Mouse (Mus musculus): Measurements from ENCODE around the gene Eva1c. TPM values are rescaled to one million over a fixed set of nuclear protein-coding genes. Genes with fewer than 3 reads are reported as not detected.

Gene Eva1c
- polyA plus RNA-seq (2014; fragmentation: Illumina TruSeq; extraction: RNeasy Lipid Tissue Mini Kit (QIAGEN cat#74804); ENCODE audit: low read depth, low replicate concordance) = 9.9 TPM

DNA sequence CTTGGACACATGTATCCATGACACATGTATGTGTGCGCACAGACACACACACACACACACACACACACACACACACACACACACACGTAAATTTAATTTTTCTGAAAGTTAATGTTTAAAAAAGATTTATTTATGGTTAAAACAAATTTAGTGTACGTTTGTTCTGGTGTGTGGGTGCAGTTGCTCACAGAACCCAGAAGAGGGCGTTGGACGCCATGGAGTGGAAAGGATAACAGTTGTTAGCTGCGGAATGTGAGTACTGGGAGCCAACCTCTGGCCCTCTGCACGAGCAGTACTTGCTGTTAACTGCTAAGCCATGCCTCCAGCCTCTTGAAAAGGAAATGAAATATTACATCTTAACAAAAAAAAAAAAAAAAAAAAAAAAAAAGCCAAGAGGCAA lies at the start of gene Eva1c:
Gene Eva1c (plus strand): TSS at position 263 of the 400 bp plus-strand sequence.

DNA sequence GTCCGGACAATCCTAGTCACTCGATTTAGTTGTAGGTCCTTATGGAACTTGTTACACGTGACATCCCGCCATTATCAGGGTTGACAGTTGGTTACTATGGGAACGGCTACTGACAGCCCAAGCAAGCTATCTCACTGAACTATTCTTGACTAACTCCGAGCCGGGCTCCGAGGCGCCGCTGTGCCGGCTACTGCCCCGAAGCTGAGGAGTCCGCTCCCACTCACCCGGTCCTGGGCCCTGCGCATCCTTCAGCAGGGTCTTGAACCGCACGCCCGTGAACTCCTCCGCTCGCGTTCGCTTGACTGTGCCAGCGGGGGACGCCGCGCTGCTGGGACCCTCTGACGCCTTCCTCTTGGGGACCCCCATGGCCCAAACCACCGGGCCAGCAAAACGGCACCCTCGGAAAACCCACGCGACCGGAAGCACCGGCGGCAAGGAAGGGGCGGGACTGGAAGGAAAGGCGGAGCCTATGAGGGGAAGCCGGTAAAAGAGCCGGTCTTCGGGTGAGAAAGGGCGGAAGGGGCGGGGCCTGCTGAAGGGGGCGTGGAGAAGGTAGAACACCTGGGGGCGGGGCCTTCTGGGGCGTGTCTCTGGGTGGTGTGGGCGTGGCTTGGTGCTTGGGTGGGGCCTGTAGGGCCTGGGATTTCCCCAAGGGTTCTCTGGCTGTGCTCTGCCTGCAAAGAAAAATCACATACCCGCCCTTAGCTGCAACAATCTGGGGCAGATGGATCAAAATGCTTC lies 16.4 kb upstream of the Eva1c start, which contains the start of gene Urb1:
Gene Urb1 (minus strand): TSS at position 439 of the 741 bp plus-strand sequence.

DNA sequence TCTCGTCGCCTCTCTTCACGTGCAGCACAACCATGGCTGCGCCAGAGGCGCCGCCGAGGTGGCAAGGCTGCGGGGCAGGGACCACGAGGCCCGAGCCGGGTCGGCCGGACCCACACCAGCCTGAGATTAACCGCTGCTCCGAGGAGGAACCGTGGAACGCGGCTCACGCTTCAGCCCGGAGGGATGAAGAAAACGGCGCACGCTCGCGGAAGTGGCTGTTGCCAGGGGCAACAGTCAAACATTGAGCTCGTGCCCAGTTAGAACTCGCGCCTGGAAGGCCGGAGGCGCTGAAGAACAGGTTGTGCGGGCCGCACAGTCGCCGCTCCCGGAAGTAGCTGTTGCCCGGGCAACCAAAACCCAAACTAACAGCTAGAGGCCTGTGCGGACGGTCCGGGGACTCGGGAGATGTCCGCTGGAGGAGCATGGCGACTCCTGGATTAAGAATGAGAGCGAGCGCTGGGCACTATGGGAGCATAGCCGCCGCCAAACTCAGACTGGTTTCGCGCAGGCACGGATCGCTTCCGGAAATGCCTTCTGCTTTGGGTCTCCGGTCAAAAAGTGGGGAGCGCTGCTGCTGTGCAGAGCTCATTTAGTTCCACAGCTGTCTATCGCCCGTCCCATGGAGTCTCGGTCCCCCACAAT lies 108.3 kb downstream of the Eva1c start, which contains the start of gene Cfap298:
Gene Cfap298 (minus strand): TSS at position 428 of the 642 bp plus-strand sequence.

Other genes with a start within 250 kb of the Eva1c start
- 23.9 TPM for gene Mis18a, start 99.3 kb upstream of the Eva1c start, polyA plus RNA-seq (2014; fragmentation: Illumina TruSeq; extraction: RNeasy Lipid Tissue Mini Kit (QIAGEN cat#74804); ENCODE audit: low read depth, low replicate concordance)
- gene Mrap, start 88.5 kb upstream of the Eva1c start, polyA plus RNA-seq (2014; fragmentation: Illumina TruSeq; extraction: RNeasy Lipid Tissue Mini Kit (QIAGEN cat#74804); ENCODE audit: low read depth, low replicate concordance) = 1.3 TPM
- 29.9 TPM for gene Urb1, start 16.3 kb upstream of the Eva1c start, polyA plus RNA-seq (2014; fragmentation: Illumina TruSeq; extraction: RNeasy Lipid Tissue Mini Kit (QIAGEN cat#74804); ENCODE audit: low read depth, low replicate concordance)
- gene Cfap298, start 108.4 kb downstream of the Eva1c start, polyA plus RNA-seq (2014; fragmentation: Illumina TruSeq; extraction: RNeasy Lipid Tissue Mini Kit (QIAGEN cat#74804); ENCODE audit: low read depth, low replicate concordance) = 95.9 TPM
- 23.7 TPM for gene Synj1, start 184.6 kb downstream of the Eva1c start, polyA plus RNA-seq (2014; fragmentation: Illumina TruSeq; extraction: RNeasy Lipid Tissue Mini Kit (QIAGEN cat#74804); ENCODE audit: low read depth, low replicate concordance)
- 87.7 TPM for gene Paxbp1, start 217.8 kb downstream of the Eva1c start, polyA plus RNA-seq (2014; fragmentation: Illumina TruSeq; extraction: RNeasy Lipid Tissue Mini Kit (QIAGEN cat#74804); ENCODE audit: low read depth, low replicate concordance)